Mouse (Mus musculus): ENCODE measurements around the gene Psmd10.

DNA sequence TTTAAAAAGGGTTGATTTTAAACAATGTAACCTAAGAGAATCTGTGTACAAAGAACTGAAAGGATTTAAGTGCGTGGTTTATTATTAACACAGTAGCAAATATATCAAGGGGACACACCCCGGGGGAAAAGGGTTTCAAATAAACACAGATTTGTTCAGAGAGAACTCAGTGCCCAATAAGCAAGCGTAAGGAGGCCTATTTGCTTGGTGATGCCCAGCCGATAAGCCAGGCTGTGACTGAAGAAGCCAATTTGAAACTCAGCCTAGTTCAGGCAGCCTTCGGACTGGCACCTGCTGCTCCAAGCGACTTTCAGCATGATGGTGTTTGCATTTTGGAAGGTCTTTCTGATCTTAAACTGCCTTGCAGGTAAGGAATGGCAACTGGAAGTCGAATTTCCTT, 49.2 kb downstream of the Psmd10 start, which contains the start of gene Vsig1:
- TF ChIP-seq POLR2A (IDR thresholded peaks at IDR 0.05; ENCODE audit: insufficient read depth, low read depth, low read length) (no peak), CTCF (IDR thresholded peaks at IDR 0.05) (no peak)
